Mouse (Mus musculus): ENCODE measurements around the gene Smarca2. TPM values are rescaled to one million over a fixed set of nuclear protein-coding genes. Genes with fewer than 3 reads are reported as not detected.

Smarca2 gene
- polyA plus RNA-seq, 1 experiment from 2014 or later: 6.7 TPM

- ATAC-seq (no peak), DNase-seq (no peak)
- Histone ChIP-seq H3K36me3 (replicated peaks; ENCODE audit: insufficient read depth, low read length) (0 out of 2 replicates have a peak, but pooled peaks cover 2% of the 10 kb centered on the region), H3K27ac (ENCODE audit: low read depth) (peak overlapping the region; percentile 61), H3K9ac (replicated peaks) (peak overlapping the region; percentile 47), H3K4me1 (ENCODE audit: insufficient read depth) (peaks cover 3% of the 10 kb centered on the region; the same call in 1 of the 2 replicates), H3K4me2 (ENCODE audit: low read depth, low read length) (peak overlapping the region; percentile 76), H3K9me3 (ENCODE audit: low read length) (no peaks in the 10 kb centered on the region), H3K4me3 (ENCODE audit: low read depth, low read length) (peak overlapping the region; percentile 53), H3K27me3 (ENCODE audit: insufficient read depth, low read length) (no peaks in the 10 kb centered on the region)
- 3% methylated on average over 6 of the region's 6 CpGs for WGBS (ENCODE audit: insufficient replicate concordance)
- TF ChIP-seq EP300 (IDR thresholded peaks at IDR 0.05; ENCODE audit: low read depth) (no peak), CTCF (IDR thresholded peaks at IDR 0.05; ENCODE audit: low read depth) (no peak)
Observed at GRCm38 (mm10) chr19:26748676-26749075, 143.8 kb downstream of the Smarca2 start.

- Histone ChIP-seq H3K36me3 (replicated peaks; ENCODE audit: insufficient read depth, low read length) (0 out of 2 replicates have a peak, but pooled peaks cover 2% of the 10 kb centered on the region), H3K4me2 (ENCODE audit: low read depth, low read length) (peak overlapping the region; percentile 76), H3K4me1 (ENCODE audit: insufficient read depth) (peaks cover 3% of the 10 kb centered on the region; the same call in 1 of the 2 replicates), H3K27ac (ENCODE audit: low read depth) (no peak overlapping the region), H3K9me3 (ENCODE audit: low read length) (no peaks in the 10 kb centered on the region), H3K9ac (replicated peaks) (no peak overlapping the region), H3K27me3 (ENCODE audit: insufficient read depth, low read length) (no peaks in the 10 kb centered on the region), H3K4me3 (ENCODE audit: low read depth, low read length) (peak overlapping the region; percentile 53)
- DNase-seq: no peak
- ATAC-seq: no peak
- 53% methylated on average over 11 of the region's 11 CpGs for WGBS (ENCODE audit: insufficient replicate concordance)
- TF ChIP-seq EP300 (IDR thresholded peaks at IDR 0.05; ENCODE audit: low read depth) (no peak), CTCF (IDR thresholded peaks at IDR 0.05; ENCODE audit: low read depth) (no peak)
Observed at GRCm38 (mm10) chr19:26749427-26750137, 144.7 kb downstream of the Smarca2 start.

GRCm38 (mm10) chr19:26752611-26753163 is 147.8 kb downstream of the Smarca2 start:
- no peak overlapping the region for H3K4me3 ChIP-seq (ENCODE audit: low read depth, low read length)
- no peak for TF ChIP-seq CTCF (IDR thresholded peaks at IDR 0.05; ENCODE audit: low read depth)
- no peak for TF ChIP-seq EP300 (IDR thresholded peaks at IDR 0.05; ENCODE audit: low read depth)

GRCm38 (mm10) chr19:26753266-26753872 is 148.5 kb downstream of the Smarca2 start:
- no peak overlapping the region for H3K4me2 ChIP-seq (ENCODE audit: low read depth, low read length)
- H3K9ac ChIP-seq (replicated peaks): no peak overlapping the region
- peaks cover 10% of the 10 kb centered on the region; the same call in 1 of the 2 replicates for H3K4me1 ChIP-seq (ENCODE audit: insufficient read depth)
- H3K4me3 ChIP-seq (ENCODE audit: low read depth, low read length): no peak overlapping the region
- no peaks in the 10 kb centered on the region for H3K9me3 ChIP-seq (ENCODE audit: low read length)
- no peak for DNase-seq
- TF ChIP-seq CTCF (IDR thresholded peaks at IDR 0.05; ENCODE audit: low read depth) (no peak), EP300 (IDR thresholded peaks at IDR 0.05; ENCODE audit: low read depth) (no peak)
- no peak overlapping the region for H3K27ac ChIP-seq (ENCODE audit: low read depth)
- no peaks in the 10 kb centered on the region for H3K27me3 ChIP-seq (ENCODE audit: insufficient read depth, low read length)
- 63% methylated on average over 7 of the region's 7 CpGs for WGBS (ENCODE audit: insufficient replicate concordance)
- H3K36me3 ChIP-seq (replicated peaks; ENCODE audit: insufficient read depth, low read length): 0 out of 2 replicates have a peak, but pooled peaks cover 2% of the 10 kb centered on the region
- ATAC-seq: no peak

More at GRCm38 (mm10) chr19:26752611-26753163, 147.8 kb downstream of the Smarca2 start:
- ATAC-seq (no peak), DNase-seq (no peak)
- H3K9ac ChIP-seq (replicated peaks): no peak overlapping the region
- H3K9me3 ChIP-seq (ENCODE audit: low read length): no peaks in the 10 kb centered on the region
- H3K36me3 ChIP-seq (replicated peaks; ENCODE audit: insufficient read depth, low read length): 0 out of 2 replicates have a peak, but pooled peaks cover 2% of the 10 kb centered on the region
- WGBS (ENCODE audit: insufficient replicate concordance): 75% methylated on average over 15 of the region's 15 CpGs
- no peaks in the 10 kb centered on the region for H3K27me3 ChIP-seq (ENCODE audit: insufficient read depth, low read length)
- no peak overlapping the region for H3K4me2 ChIP-seq (ENCODE audit: low read depth, low read length)
- H3K27ac ChIP-seq (ENCODE audit: low read depth): no peak overlapping the region
- H3K4me1 ChIP-seq (ENCODE audit: insufficient read depth): peaks cover 10% of the 10 kb centered on the region; the same call in 1 of the 2 replicates

GRCm38 (mm10) chr19:26754016-26754794 is 149.4 kb downstream of the Smarca2 start:
- Histone ChIP-seq H3K9me3 (ENCODE audit: low read length) (no peaks in the 10 kb centered on the region), H3K27me3 (ENCODE audit: insufficient read depth, low read length) (no peaks in the 10 kb centered on the region), H3K4me3 (ENCODE audit: low read depth, low read length) (no peak overlapping the region), H3K4me2 (ENCODE audit: low read depth, low read length) (peak overlapping the region; percentile 28; the same call in 1 of the 2 replicates), H3K9ac (replicated peaks) (no peak overlapping the region), H3K27ac (ENCODE audit: low read depth) (0 out of 2 replicates have a peak overlapping the region, but pooled peaks have one; percentile 8), H3K4me1 (ENCODE audit: insufficient read depth) (peaks cover 10% of the 10 kb centered on the region; the same call in 1 of the 2 replicates), H3K36me3 (replicated peaks; ENCODE audit: insufficient read depth, low read length) (0 out of 2 replicates have a peak, but pooled peaks cover 2% of the 10 kb centered on the region)
- 66% methylated on average over 10 of the region's 10 CpGs for WGBS (ENCODE audit: insufficient replicate concordance)
- ATAC-seq (0 out of 2 replicates have a peak, but pooled peaks have one; percentile 38), DNase-seq (no peak)
- TF ChIP-seq CTCF (IDR thresholded peaks at IDR 0.05; ENCODE audit: low read depth) (no peak), EP300 (IDR thresholded peaks at IDR 0.05; ENCODE audit: low read depth) (no peak)
